Mouse (Mus musculus) stomach, postnatal 0 days (tissue): Measurements from ENCODE around the gene Trak1. TPM values are rescaled to one million over a fixed set of nuclear protein-coding genes. Genes with fewer than 3 reads are reported as not detected.

Source experiments
- ATAC-seq: fragments of 200-750 bp; cut with Nextera tagmentation; 2 replicates; pipeline ENCODE4 v1.8.0; 2017; ENCODE audit not compliant: low FRiP score, low TSS enrichment
- DNase-seq: peaks from one replicate; pipeline ENCODE4 v3.0.0-alpha.2; 2016; ENCODE audit warnings: low spot score
- H3K27ac ChIP-seq: fragments of 300-500 bp; sonication (generic); replicated peaks from 2 replicates; pipeline ENCODE4 v1.5.1; 2014; ENCODE audit warnings: mild to moderate bottlenecking, control low read depth
- H3K27me3 ChIP-seq: fragments of 300-500 bp; sonication (generic); 2 replicates; pipeline ENCODE4 v1.6.1; 2014; ENCODE audit warnings: low read length; ENCODE audit not compliant: control insufficient read depth, insufficient read depth
- H3K36me3 ChIP-seq: fragments of 300-500 bp; sonication (generic); 2 replicates; pipeline ENCODE4 v1.6.1; 2014; ENCODE audit warnings: low read length, mixed read lengths; ENCODE audit not compliant: control insufficient read depth, insufficient read depth
- H3K4me1 ChIP-seq: fragments of 300-500 bp; sonication (generic); replicated peaks from 2 replicates; pipeline ENCODE4 v1.6.1; 2014; ENCODE audit warnings: antibody characterized with exemption; ENCODE audit not compliant: control insufficient read depth, insufficient read depth
- H3K4me2 ChIP-seq: fragments of 300-500 bp; sonication (generic); replicated peaks from 2 replicates; pipeline ENCODE4 v1.6.1; 2014; ENCODE audit warnings: low read depth, mild to moderate bottlenecking, control low read depth, moderate library complexity
- H3K4me3 ChIP-seq: fragments of 300-500 bp; sonication (generic); 2 replicates; pipeline ENCODE4 v1.5.1; 2014; ENCODE audit warnings: low read depth, low read length, control low read depth
- H3K9ac ChIP-seq: fragments of 300-500 bp; sonication (generic); 2 replicates; pipeline ENCODE4 v1.6.1; 2014; ENCODE audit warnings: mild to moderate bottlenecking, low read length, control low read depth, mixed read lengths
- H3K9me3 ChIP-seq: fragments of 300-500 bp; sonication (generic); 2 replicates; pipeline ENCODE4 v1.6.1; 2016; ENCODE audit warnings: low read length; ENCODE audit not compliant: control insufficient read depth
- CTCF ChIP-seq: IDR thresholded peaks from 2 replicates; pipeline ENCODE4 v1.5.1; 2016; ENCODE audit warnings: antibody characterized with exemption, low read depth, mild to moderate bottlenecking, moderate library complexity
- EP300 ChIP-seq: optimal IDR thresholded peaks from 2 replicates; pipeline ENCODE3; 2016; ENCODE audit warnings: antibody characterized with exemption
- WGBS: fragments of 180-500 bp; shearing (Covaris S2); extraction: QIAGEN DNeasy Blood & Tissue Kit; methylation state at CpG from one replicate; pipeline ENCODE4 v1.1.7; 2014; 5-methylcytosine and 5-hydroxymethylcytosine counted together
- polyA plus RNA-seq: library from polyadenylated mRNA; unstranded; fragments of >200 nt; fragmentation: Nextera tagmentation; extraction: Ambion mirVana; gene quantifications from 2 replicates; pipeline ENCODE4 v1.2.1, GENCODE M21; 2015

Trak1 gene
- polyA plus RNA-seq, 1 experiment from 2014 or later: 24.0 TPM

DNA sequence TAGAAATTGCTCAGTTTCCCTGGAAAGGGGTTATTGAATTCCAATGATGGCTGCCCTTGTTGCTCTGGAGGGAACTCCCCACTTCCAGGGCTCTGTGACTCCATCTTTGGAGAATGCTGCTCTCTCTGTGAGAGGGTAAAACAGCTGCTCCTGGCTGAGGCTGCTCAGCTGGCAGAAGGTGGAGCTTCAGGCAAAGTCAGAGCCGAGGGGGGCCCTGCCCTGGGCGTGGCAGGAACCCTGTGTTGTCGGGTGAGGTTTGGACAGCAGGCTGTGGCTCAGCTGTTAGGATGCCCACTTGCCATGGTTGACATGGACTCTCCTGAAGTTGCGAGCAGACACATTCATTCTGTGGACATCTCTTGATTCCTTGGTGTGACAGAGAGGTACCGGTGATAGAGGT is 49.3 kb downstream of the Trak1 start:
- no peak overlapping the region for H3K27ac ChIP-seq
- whole genome bisulfite sequencing: 57% methylated on average over 5 of the region's 5 CpGs

DNA sequence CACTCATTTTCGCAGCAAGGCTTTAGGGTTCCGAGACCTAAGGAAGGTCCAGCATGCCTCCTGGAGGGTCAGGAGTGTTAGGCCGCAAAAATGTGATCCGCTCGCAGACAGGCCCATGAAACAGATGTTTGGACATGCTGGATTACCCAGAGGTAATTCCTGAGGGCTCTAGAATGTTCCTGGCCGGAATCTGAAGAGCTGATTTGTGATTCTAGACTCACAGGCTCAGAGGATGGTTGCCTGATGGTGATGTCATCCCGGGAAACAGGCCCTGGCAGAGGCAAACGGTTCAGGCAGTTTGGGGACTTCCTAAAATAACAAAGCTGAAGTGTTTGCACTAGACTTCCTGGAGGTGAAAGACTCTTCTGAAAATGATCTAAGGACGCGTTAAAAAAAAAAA is 50.7 kb downstream of the Trak1 start:
- Histone ChIP-seq H3K4me2 (peak overlapping the region; percentile 23; the same call in 1 of the 2 replicates), H3K9me3 (no peaks in the 10 kb centered on the region), H3K27me3 (no peaks in the 10 kb centered on the region), H3K27ac (peak overlapping the region; percentile 89), H3K4me3 (no peak overlapping the region), H3K4me1 (peaks cover 16% of the 10 kb centered on the region), H3K9ac (peak overlapping the region; percentile 51), H3K36me3 (no peaks in the 10 kb centered on the region)
- ATAC-seq (no peak), DNase-seq (no peak)
- TF ChIP-seq CTCF (peak; percentile 6; the same call in 1 of the 2 replicates), EP300 (no peak)
- 19% methylated on average over 10 of the region's 10 CpGs for WGBS

More for the DNA sequence above, 49.3 kb downstream of the Trak1 start:
- 0 out of 2 replicates have a peak overlapping the region, but pooled peaks have one; percentile 8 for H3K9ac ChIP-seq
- H3K27me3 ChIP-seq: no peaks in the 10 kb centered on the region
- no peak for TF ChIP-seq CTCF
- no peak for TF ChIP-seq EP300
- no peak overlapping the region for H3K4me3 ChIP-seq
- DNase-seq (no peak), ATAC-seq (no peak; the same call in 1 of the 2 replicates)
- no peaks in the 10 kb centered on the region for H3K36me3 ChIP-seq
- no peaks in the 10 kb centered on the region for H3K9me3 ChIP-seq
- H3K4me2 ChIP-seq: no peak overlapping the region
- H3K4me1 ChIP-seq: peaks cover 10% of the 10 kb centered on the region

DNA sequence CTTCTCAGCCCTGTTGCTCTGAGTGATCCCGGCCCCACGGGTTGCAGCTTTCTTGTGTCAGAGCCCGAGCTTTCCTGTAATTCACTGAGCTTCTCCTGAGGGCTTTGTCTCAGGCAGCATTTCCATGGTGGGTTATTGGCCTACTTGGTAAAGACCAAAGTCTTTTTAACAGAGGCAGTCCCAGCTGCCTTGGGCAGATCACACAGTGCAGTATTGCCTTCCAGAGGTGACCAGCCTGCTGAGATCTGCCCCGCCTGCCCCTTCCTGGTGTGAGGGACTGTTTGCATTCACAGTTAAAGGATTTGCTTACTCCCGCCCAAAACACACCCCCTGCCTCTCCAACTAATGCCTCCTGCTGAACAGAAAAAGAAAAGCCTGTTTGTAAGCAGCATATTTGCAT is 51.2 kb downstream of the Trak1 start:
- Histone ChIP-seq H3K36me3 (no peaks in the 10 kb centered on the region), H3K4me3 (no peak overlapping the region), H3K27me3 (no peaks in the 10 kb centered on the region), H3K27ac (peak overlapping the region; percentile 89), H3K4me2 (peak overlapping the region; percentile 23; the same call in 1 of the 2 replicates), H3K9ac (peak overlapping the region; percentile 51), H3K4me1 (peaks cover 16% of the 10 kb centered on the region), H3K9me3 (no peaks in the 10 kb centered on the region)
- DNase-seq (peak; percentile 67), ATAC-seq (0 out of 2 replicates have a peak, but pooled peaks have one; percentile 47)
- TF ChIP-seq CTCF: peak; percentile 30; the same call in 1 of the 2 replicates
- TF ChIP-seq EP300: no peak
- 7% methylated on average over 5 of the region's 5 CpGs for WGBS

DNA sequence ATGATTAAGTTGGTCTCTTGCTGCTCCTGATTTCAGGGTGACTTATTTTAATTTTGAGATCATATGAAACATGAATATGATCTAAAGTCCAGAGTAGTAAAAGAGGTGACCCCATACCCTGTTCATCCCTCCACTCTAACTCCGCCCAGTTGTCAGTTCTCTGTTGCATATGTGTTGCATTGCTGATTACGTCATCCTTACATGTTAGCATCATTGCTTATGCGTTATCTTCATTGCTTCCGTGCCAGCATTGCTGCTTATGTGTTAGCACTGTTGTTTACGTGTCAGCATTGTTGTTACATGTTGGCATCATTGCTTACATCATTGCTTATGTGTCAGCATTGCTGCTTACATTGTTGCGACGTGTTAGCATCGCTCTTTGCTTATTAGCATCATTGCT is 51.8 kb downstream of the Trak1 start:
- WGBS: 88% methylated on average over 8 of the region's 8 CpGs
- Histone ChIP-seq H3K4me1 (peaks cover 16% of the 10 kb centered on the region), H3K9ac (no peak overlapping the region), H3K4me3 (no peak overlapping the region), H3K27me3 (no peaks in the 10 kb centered on the region), H3K4me2 (no peak overlapping the region), H3K9me3 (no peaks in the 10 kb centered on the region), H3K36me3 (no peaks in the 10 kb centered on the region), H3K27ac (no peak overlapping the region)
- TF ChIP-seq EP300 (no peak), CTCF (no peak)
- no peak for DNase-seq
- no peak for ATAC-seq

DNA sequence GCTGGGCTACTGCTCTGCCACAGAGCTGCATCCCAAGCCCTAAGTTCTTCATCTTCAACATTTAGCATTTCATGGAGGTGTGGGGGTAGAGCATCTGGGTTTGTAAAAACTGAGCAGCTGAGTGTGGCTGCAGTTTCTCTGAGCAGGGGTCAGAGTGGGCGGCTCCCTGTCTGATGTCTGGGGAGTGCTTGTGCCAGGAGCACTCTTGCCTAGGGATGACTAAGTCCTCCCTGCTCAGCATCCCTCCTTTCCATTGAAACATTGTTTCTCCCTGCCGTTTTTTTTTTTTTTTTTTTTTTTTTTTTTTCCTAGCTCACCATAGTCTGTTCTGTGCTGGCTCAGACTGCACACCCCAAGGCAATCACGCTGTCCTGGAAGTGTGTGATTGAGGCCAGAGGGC is 53.3 kb downstream of the Trak1 start:
- H3K9me3 ChIP-seq: no peaks in the 10 kb centered on the region
- H3K36me3 ChIP-seq: no peaks in the 10 kb centered on the region
- H3K4me3 ChIP-seq: no peak overlapping the region
- 33% methylated on average over 3 of the region's 3 CpGs for WGBS
- TF ChIP-seq CTCF: no peak
- no peak for TF ChIP-seq EP300
- DNase-seq (no peak), ATAC-seq (no peak)
- no peaks in the 10 kb centered on the region for H3K27me3 ChIP-seq
- H3K27ac ChIP-seq: peak overlapping the region; percentile 80
- peaks cover 22% of the 10 kb centered on the region for H3K4me1 ChIP-seq
- 0 out of 2 replicates have a peak overlapping the region, but pooled peaks have one; percentile 18 for H3K9ac ChIP-seq
- H3K4me2 ChIP-seq: no peak overlapping the region

DNA sequence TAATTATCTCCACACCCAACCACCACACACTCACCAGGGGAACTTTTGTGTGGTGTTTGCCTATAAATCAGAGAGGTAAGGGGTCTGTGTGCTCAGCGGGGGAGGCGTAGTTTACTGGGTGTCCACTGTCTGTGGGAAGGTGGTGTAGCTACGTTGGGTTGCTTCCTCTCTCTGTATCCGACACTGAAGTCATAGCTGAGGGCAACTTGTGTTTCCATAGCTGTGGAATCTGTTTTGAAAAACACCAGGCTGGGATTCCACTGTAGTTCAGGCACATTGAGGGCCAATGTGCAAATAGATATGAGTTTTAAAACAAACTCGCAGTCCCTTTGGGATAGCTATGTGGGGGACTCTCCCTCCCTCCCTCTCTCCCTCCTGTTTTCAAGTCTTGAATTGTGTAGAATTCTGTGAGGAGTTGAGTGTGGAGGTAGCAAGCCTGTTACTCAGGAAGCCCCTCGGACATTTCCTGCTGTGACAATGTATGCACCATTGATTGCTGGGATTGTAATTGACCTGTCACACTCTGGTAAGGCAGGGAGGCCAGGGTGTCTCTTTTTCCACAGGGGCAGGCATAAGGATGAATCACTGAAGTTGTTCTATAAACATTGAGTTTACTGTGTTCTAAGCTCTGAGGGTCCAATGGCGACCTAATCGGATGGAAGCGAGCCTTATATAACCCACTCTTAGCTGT is 54.2 kb downstream of the Trak1 start:
- TF ChIP-seq CTCF (no peak), EP300 (no peak)
- Histone ChIP-seq H3K27ac (peak overlapping the region; percentile 80), H3K4me3 (no peak overlapping the region), H3K36me3 (no peaks in the 10 kb centered on the region), H3K27me3 (no peaks in the 10 kb centered on the region), H3K4me2 (peak overlapping the region; percentile 17), H3K9ac (no peak overlapping the region), H3K9me3 (no peaks in the 10 kb centered on the region), H3K4me1 (peaks cover 22% of the 10 kb centered on the region)
- WGBS: 46% methylated on average over 9 of the region's 9 CpGs
- no peak for ATAC-seq
- no peak for DNase-seq
